Mouse (Mus musculus): Measurements from ENCODE around the gene Cks1brt. TPM values are rescaled to one million over a fixed set of nuclear protein-coding genes. Genes with fewer than 3 reads are reported as not detected.
"Not testable (repeated sequence)": the region's sequence is repeated elsewhere in the genome, so short reads cannot be mapped to it uniquely, and the experiment has no call there.

The Cks1brt gene
- not detected in 2 replicates for polyA plus RNA-seq (2015; fragmentation: Nextera tagmentation; extraction: Ambion mirVana)

DNA sequence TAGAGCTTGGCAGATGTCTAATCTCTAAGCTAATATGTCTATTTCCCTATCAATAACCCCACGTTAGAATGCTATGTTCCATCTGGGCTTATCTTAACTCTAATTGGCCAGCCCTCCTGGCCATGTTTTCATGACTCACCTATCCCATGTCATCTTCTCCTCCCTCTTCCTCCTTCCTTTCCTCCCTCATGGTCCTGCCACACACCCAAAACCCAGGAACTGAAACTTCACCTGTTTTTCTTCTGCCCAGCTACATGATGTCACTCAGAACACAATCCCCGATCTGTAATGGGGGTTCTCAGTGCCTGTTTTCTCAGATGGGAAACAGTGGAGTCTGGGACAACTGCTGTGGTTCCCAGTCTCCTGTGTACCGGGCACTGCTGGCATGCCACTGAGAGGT lies at the start of gene Cks1brt:
Gene Cks1brt, plus strand, starts transcription at position 301 of the 400 bp plus-strand sequence.
- Histone ChIP-seq H3K27ac (replicated peaks) (no peak within 1 kb of the TSS), H3K4me3 (no peak within 1 kb of the TSS), H3K36me3 (no peaks in the 10 kb centered on the region), H3K4me2 (no peak within 1 kb of the TSS), H3K9ac (no peak within 1 kb of the TSS), H3K9me3 (peaks cover 49% of the 10 kb centered on the region), H3K27me3 (no peaks in the 10 kb centered on the region), H3K4me1 (replicated peaks) (no peaks in the 10 kb centered on the region)
- ATAC-seq (ENCODE audit: low read depth): no peak
- 87% methylated on average over 3 of the region's 3 CpGs for WGBS

DNA sequence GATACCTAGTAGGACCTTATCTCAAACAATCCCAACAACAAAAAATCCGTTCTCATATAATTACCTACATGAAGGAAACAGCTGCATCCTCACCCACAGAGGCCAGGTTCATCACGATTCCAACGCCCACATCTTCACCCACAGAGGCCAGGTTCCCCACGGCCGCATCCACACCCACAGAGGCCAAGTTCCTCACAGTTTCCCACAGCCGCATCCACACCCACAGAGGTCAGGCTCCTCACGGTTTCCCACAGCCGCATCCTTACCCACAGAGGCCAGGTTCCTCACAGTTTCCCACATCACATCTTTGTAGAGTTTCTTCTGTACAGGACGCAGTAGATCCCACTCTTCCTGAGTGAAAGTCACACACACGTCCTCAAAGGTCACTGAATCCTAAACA lies 38.5 kb upstream of the Cks1brt start:
- Histone ChIP-seq H3K4me1 (replicated peaks) (no peaks in the 10 kb centered on the region), H3K9me3 (peaks cover 14% of the 10 kb centered on the region; the same call in 1 of the 2 replicates), H3K4me3 (no peak overlapping the region), H3K36me3 (peaks cover 36% of the 10 kb centered on the region), H3K4me2 (no peak overlapping the region), H3K27me3 (no peaks in the 10 kb centered on the region), H3K27ac (replicated peaks) (no peak overlapping the region), H3K9ac (no peak overlapping the region)
- WGBS: 92% methylated on average over 10 of the region's 10 CpGs
- ATAC-seq (ENCODE audit: low read depth): no peak

DNA sequence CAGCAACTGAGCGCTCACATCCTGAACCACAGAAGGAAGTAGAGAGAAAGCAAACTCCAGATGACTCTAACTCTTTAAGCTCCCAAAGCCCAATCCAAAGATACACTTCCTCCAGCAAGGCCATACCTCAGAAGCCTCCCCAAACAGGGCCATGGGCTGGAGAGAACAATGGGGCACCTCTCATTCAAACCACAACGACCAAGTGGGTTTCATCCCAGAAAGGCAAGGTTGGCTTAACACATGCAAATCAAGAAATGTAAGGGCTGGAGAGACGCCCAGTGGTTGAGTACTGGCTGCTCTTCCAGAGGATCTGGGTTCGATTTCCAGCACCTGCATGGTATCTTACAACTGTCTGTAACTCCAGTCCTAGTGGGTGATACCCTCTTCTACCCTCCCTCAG lies 36.2 kb upstream of the Cks1brt start:
- Histone ChIP-seq H3K27ac (replicated peaks) (no peak overlapping the region), H3K4me1 (replicated peaks) (peaks cover 10% of the 10 kb centered on the region; the same call in 1 of the 2 replicates), H3K9me3 (0 out of 2 replicates have a peak, but pooled peaks cover 10% of the 10 kb centered on the region), H3K4me2 (no peak overlapping the region), H3K9ac (no peak overlapping the region), H3K4me3 (no peak overlapping the region), H3K27me3 (no peaks in the 10 kb centered on the region), H3K36me3 (peaks cover 15% of the 10 kb centered on the region)
- ATAC-seq (ENCODE audit: low read depth): no peak
- 62% methylated on average over 4 of the region's 4 CpGs for WGBS

DNA sequence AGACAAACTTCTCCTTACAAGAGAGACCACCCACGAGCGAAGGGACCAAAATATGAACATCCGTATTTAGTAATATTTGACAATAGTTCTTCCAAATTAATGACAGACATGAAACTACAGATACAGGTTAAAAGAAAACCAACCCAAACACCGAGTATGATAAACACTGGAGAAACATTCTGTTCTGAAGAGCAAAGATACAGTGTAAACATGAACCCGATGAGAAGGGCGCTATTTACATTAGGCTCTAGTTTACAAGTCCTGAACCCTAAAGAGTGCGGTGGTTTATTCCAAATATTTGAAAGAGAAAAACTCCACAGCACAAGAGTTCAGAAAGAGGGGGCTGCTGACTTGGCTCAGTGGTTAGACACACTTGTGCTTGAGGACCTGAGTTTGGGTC lies 34.7 kb upstream of the Cks1brt start:
- H3K27me3 ChIP-seq: no peaks in the 10 kb centered on the region
- H3K9ac ChIP-seq: no peak overlapping the region
- H3K27ac ChIP-seq (replicated peaks): no peak overlapping the region
- 92% methylated on average over 7 of the region's 7 CpGs for WGBS
- peaks cover under 1% of the 10 kb centered on the region for H3K36me3 ChIP-seq
- peaks cover 10% of the 10 kb centered on the region; the same call in 1 of the 2 replicates for H3K4me1 ChIP-seq (replicated peaks)
- H3K9me3 ChIP-seq: no peaks in the 10 kb centered on the region
- no peak for ATAC-seq (ENCODE audit: low read depth)
- H3K4me2 ChIP-seq: no peak overlapping the region
- H3K4me3 ChIP-seq: no peak overlapping the region

DNA sequence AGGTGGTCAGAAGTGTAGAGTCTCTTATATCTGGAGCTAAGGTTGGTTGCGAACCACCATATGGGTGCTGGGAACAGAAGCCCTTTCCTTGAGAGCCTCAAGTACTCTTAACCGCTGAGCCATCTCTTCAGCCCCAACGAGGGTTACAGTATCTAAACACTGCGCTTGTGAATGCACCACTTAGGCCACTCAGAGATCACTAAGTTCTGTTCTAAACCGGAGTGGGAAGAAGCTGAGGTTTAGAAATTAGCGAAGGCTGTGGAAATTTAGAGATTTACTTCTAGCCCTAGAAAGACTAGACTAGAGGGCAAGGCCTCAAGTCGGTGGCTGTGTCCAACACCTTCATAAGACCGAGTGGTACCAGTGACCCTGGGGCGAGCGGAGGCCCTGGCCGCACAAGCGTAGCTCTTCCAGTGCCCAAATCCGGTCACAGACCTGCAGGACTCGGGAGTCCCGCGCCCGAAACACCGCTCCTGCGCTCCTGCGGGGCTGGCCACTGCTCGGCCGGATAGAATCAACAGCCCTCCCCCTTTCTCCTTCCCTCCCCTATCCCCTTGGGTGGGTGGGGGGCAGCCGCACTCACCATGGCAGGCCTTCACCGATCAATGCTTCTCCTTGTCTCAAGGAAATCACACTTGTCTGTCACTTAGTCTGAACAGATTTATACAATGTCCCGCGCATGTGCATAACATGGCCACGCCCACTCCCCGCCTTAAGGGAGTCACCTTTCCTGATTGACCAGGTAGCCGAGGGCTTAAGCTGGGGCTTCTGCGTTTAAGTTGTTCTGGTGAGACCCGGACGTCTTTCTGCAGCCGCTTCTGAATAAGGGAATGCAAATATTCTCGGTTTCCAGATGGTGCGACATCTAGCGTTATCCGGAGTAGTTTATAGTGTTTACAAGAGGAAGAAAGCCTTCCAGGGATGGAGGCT lies 32.4 kb upstream of the Cks1brt start:
- H3K9me3 ChIP-seq: no peaks in the 10 kb centered on the region
- 7% methylated on average over 37 of the region's 37 CpGs for WGBS
- H3K27ac ChIP-seq (replicated peaks): peak overlapping the region; percentile 68
- peaks cover 10% of the 10 kb centered on the region; the same call in 1 of the 2 replicates for H3K4me1 ChIP-seq (replicated peaks)
- peak; percentile 86 for ATAC-seq (ENCODE audit: low read depth)
- peak overlapping the region; percentile 66 for H3K4me2 ChIP-seq
- H3K36me3 ChIP-seq: no peaks in the 10 kb centered on the region
- peak overlapping the region; percentile 73 for H3K9ac ChIP-seq
- no peaks in the 10 kb centered on the region for H3K27me3 ChIP-seq
- H3K4me3 ChIP-seq: peak overlapping the region; percentile 59

DNA sequence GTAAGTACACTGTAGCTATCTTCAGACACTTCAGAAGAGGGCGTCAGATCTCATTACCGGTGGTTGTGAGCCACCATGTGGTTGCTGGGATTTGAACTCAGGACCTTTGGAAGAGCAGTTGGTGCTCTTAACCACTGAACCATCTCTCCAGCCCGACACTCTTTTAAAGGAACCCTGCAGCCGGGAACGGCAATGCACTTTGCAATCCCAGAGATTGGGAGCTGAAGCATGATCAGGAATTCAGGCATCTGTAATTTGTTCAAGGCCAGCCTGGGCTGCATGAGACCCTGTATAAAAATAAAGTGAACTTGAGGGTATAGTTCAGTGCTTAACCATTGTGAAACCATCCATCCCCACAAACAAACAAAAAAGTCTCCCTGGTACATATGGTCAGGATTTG lies 31.5 kb upstream of the Cks1brt start:
- H3K4me3 ChIP-seq; ATAC-seq (ENCODE audit: low read depth); H3K4me2 ChIP-seq; H3K9me3 ChIP-seq; H3K27ac ChIP-seq (replicated peaks); H3K36me3 ChIP-seq; H3K27me3 ChIP-seq; H3K4me1 ChIP-seq (replicated peaks); H3K9ac ChIP-seq: not testable (repeated sequence)
- 82% methylated on average over 5 of the region's 5 CpGs for WGBS

DNA sequence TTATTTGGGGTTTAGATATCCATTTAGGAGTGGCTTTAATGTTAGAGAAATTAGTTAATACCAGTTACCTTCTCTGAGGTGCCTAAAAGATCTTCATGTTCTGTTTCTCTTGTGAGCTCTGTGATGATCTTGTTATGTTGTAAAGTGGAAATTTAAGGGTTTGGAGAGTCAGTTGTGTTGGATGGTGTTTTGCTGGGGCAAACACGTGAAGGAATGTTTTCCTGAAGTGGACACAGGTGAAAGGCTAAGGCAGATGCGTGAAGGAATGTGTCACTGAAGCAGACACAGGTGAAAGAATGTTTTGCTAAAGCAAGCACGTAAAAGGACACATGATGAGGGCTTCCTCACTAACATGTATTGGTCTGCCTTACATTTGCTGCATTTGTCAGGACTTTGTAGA lies 28.7 kb upstream of the Cks1brt start, which contains the start of gene Zfp791:
Gene Zfp791, minus strand, starts transcription at position 101 of the 400 bp plus-strand sequence.
- Histone ChIP-seq H3K4me3 (no peak within 1 kb of the TSS), H3K4me1 (replicated peaks) (peaks cover 10% of the 10 kb centered on the region; the same call in 1 of the 2 replicates), H3K27ac (replicated peaks) (no peak within 1 kb of the TSS), H3K36me3 (no peaks in the 10 kb centered on the region), H3K9ac (no peak within 1 kb of the TSS), H3K9me3 (no peaks in the 10 kb centered on the region), H3K4me2 (no peak within 1 kb of the TSS), H3K27me3 (no peaks in the 10 kb centered on the region)
- ATAC-seq (ENCODE audit: low read depth): no peak
- 85% methylated on average over 3 of the region's 3 CpGs for WGBS

DNA sequence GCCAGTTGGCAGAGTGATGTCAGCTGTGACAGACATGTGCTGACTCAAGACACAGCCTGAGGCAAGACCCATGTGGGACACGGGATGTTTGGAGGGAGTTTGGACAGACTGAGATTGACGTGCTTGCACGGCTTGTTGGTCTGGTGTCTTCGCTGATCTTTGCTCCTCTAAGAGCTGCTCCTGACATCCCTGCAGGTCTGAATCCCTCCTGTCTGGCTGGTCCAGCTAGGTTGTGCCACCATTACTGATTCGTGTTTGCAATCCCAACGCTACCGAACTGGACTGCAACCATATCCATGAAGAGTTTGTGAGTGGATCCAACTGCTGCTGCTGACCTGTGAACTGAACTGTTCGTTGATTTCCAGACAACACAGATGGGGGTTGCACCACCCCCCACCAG lies 28.0 kb upstream of the Cks1brt start:
- H3K27ac ChIP-seq (replicated peaks): no peak overlapping the region
- ATAC-seq (ENCODE audit: low read depth): no peak
- H3K4me2 ChIP-seq: no peak overlapping the region
- 93% methylated on average over 8 of the region's 8 CpGs for WGBS
- H3K4me3 ChIP-seq: no peak overlapping the region
- peaks cover 7% of the 10 kb centered on the region; the same call in 1 of the 2 replicates for H3K4me1 ChIP-seq (replicated peaks)
- no peaks in the 10 kb centered on the region for H3K9me3 ChIP-seq
- H3K36me3 ChIP-seq: no peaks in the 10 kb centered on the region
- H3K9ac ChIP-seq: no peak overlapping the region
- H3K27me3 ChIP-seq: no peaks in the 10 kb centered on the region

DNA sequence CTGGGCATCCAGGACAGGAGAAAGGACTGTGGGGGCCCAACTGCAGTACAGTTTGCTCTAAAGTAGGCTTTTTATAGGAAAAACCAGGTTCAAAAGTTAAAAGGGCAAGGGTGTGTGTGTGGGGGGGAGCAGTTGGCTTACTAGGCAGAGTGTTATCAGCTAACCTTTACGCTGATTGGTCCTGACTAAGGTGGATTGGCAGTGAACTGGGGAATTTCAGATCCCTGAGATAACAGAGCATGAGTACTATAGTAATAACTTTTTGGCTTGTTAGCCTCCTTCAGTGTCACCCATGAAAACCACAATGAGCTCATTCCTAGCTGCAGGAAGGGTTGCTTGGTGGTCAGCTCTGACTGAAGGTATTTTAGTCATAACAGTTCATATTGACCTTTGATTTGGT lies 19.4 kb upstream of the Cks1brt start:
- ATAC-seq (ENCODE audit: low read depth): no peak
- Histone ChIP-seq H3K36me3 (no peaks in the 10 kb centered on the region), H3K9ac (no peak overlapping the region), H3K27ac (replicated peaks) (no peak overlapping the region), H3K4me1 (replicated peaks) (no peaks in the 10 kb centered on the region), H3K4me3 (no peak overlapping the region), H3K9me3 (no peaks in the 10 kb centered on the region), H3K27me3 (peaks cover 15% of the 10 kb centered on the region; the same call in 1 of the 2 replicates), H3K4me2 (no peak overlapping the region)
- WGBS: 95% methylated on average over 1 of the region's 1 CpGs

DNA sequence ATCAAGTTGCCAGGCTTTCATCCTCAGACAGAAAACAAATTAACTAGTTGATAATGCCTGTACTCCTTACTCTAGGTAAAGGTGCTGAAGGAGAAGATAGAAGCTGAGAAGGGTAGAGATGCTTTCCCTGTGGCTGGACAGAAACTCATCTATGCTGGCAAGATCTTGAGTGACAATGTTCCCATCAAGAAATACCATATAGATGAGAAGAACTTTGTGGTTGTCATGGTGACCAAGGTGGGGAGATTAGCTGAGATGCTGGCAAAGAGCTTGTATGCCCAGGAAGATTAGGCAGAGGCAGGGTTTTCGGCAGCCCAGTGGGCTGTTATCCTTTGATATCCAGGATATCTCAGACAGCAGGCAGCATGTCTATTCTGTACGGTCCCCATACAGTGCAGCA lies 16.0 kb upstream of the Cks1brt start:
- peaks cover 15% of the 10 kb centered on the region; the same call in 1 of the 2 replicates for H3K27me3 ChIP-seq
- not testable (repeated sequence) for H3K36me3 ChIP-seq; H3K4me1 ChIP-seq (replicated peaks); ATAC-seq (ENCODE audit: low read depth); H3K4me2 ChIP-seq; H3K27ac ChIP-seq (replicated peaks); H3K9me3 ChIP-seq; H3K9ac ChIP-seq; H3K4me3 ChIP-seq
- 91% methylated on average over 2 of the region's 2 CpGs for WGBS

DNA sequence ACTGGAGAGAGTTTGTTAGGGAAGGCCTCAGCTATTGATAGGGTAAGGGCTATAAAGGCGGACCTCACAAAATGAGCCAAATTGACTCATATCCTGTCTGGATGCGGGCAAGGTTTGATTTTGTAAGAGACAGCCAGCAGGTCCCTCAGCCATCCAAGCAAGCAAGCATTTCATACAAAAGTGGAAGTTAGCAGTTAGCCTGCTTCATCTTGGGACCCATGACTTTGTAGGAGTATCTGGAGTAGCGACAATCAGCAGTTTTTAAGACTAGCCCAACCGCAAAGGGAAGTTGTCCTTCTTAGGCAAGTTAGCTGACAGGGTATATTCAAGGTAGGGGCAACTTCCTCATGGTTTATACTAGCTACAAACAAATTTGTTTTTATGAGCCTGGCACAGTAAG lies 9.2 kb upstream of the Cks1brt start:
- Histone ChIP-seq H3K4me1 (replicated peaks) (no peaks in the 10 kb centered on the region), H3K4me3 (no peak overlapping the region), H3K4me2 (no peak overlapping the region), H3K9me3 (peaks cover 18% of the 10 kb centered on the region), H3K27me3 (no peaks in the 10 kb centered on the region), H3K27ac (replicated peaks) (no peak overlapping the region), H3K9ac (no peak overlapping the region), H3K36me3 (no peaks in the 10 kb centered on the region)
- 98% methylated on average over 4 of the region's 4 CpGs for WGBS
- no peak for ATAC-seq (ENCODE audit: low read depth)

DNA sequence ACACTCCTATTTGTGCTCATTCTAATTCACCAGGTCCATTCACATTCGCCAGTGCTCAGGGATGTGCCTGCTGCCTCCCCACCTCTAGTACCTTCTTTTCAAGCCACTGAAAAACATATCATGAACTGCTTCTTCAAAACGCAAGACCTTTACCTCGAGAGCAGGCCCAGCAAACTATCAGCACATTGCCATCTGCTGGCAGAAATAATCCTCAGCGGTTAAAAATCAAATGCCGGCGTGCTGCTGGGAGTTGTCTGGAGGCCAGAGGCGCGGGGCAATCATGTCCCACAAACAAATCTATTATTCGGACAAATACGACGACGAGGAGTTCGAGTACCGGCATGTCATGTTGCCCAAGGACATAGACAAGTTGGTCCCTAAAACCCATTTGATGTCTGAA lies 19.6 kb downstream of the Cks1brt start:
- H3K9ac ChIP-seq: no peak overlapping the region
- H3K4me3 ChIP-seq: no peak overlapping the region
- H3K27me3 ChIP-seq: no peaks in the 10 kb centered on the region
- ATAC-seq (ENCODE audit: low read depth): no peak
- 36% methylated on average over 14 of the region's 14 CpGs for WGBS
- no peaks in the 10 kb centered on the region for H3K36me3 ChIP-seq
- H3K4me2 ChIP-seq: no peak overlapping the region
- no peaks in the 10 kb centered on the region for H3K4me1 ChIP-seq (replicated peaks)
- no peak overlapping the region for H3K27ac ChIP-seq (replicated peaks)
- H3K9me3 ChIP-seq: no peaks in the 10 kb centered on the region

Measured in neural tube, embryonic 13.5 days (tissue).